Mouse (Mus musculus) frontal cortex, adult 2 months (tissue): Measurements from ENCODE around the gene Tsen54. TPM values are rescaled to one million over a fixed set of nuclear protein-coding genes. Genes with fewer than 3 reads are reported as not detected.
A peak's percentile ranks its signal among the peaks of the same experiment; 100 is the strongest.

ENCODE experiments used
- DNase-seq, 2 experiments: peaks; one replicate each; pipeline ENCODE4 v3.0.0; 2022; ENCODE audit warnings: low spot score in 1 of 2; ENCODE audit errors: extremely low spot score in 1 of 2
- polyA plus RNA-seq: library from polyadenylated mRNA; depleted of rRNA; stranded (reverse); fragments of >200 nt; gene quantifications from 2 replicates; pipeline ENCODE4 v1.2.3, GENCODE M21; 2012

Tsen54 gene
- polyA plus RNA-seq, 1 experiment: 15.6 TPM

DNA sequence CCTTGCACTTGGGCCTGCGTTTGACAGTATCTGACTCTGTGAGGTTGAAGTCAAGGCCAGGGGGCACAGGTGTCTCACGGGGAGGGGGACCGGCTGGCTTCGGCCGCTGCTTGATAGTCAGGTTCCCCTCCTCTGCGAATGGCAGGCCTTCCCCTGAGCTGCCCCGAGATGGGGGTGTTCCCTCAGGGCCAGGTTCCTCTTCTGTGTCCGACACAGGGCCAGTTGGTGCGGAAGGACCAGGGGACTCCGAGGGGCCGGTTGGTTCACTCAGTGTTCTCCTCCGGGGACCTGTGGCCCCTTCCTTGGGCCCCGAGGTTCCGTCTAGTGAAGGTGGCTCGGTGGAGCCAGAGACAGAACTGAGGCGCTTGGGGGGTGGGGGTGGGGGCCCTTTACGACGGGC lies 13.5 kb upstream of the Tsen54 start:
- DNase-seq: no peak

DNA sequence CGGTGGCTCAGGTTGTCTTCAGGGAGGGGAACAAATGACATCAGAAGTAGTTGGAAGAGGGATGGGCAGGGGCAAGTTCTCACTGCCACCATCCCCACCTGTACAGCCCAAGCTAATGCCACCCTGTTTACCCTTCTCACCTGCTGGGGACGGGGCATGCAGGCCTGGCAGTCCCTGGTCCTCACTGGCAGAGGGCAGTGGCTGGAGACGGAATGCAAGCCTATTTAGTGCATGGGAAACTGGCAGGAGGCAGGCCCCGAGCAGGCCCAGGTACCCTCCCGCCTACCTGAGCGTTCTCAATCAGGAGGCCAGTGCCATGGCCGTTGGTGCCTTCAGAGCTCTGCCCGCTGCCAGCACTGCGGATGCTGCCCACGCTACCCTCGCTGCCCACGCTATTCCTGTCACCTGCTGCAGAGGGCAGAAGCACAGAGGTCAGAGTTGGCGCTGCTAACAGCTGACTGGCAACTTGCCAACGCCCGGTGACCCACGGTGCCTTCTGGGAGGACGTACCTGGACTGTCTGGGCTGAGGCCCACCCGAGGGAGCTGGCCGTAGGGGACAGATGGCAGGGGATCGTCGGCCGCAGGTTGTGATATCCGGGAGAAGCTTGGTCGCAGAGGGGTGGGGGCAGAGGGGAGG lies 11.3 kb upstream of the Tsen54 start:
- no peak for DNase-seq

DNA sequence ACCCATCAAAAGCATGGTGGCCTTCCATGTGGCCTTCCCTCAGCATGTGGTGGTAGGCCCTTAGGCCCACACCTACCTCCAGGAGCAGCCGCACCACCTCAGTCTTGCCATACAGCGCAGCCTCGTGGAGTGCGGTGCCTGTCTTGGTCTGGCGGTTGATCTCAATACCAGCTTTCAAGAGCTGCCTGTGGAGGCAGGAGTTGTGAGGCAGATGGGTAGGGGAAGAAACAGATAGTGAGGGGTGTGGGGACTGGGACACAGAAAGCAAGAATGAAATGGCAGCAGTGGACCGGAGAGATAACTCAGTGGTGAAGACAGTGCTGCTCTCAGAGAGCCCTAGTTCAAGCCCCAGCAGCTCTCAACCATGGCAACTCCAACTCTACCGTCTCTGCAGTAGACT lies 9.5 kb upstream of the Tsen54 start:
- DNase-seq: no peak

DNA sequence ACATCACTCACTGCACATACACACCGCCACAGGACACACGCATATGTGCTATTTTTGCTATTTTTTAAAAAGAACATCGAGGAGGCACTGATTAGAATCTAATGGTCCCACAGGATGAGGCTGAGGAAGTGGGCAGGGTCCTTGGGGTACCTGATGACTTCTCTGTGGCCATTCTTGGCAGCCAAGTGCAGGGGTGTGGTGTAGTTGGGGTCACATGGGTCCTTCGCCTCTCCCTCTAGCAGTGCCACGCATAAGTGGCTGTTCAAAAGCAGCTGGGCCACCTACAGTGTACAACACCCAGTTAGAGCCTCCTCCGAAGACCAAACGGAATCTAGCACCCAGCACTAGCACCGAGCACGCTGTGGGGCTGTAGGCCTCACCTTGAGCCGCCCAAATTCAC lies 8.4 kb upstream of the Tsen54 start:
- no peak for DNase-seq

GRCm38 (mm10) chr11:115807306-115807705 lies 7.2 kb upstream of the Tsen54 start:
- no peak for DNase-seq

- no peak for DNase-seq
Measured at GRCm38 (mm10) chr11:115807971-115808370, 6.6 kb upstream of the Tsen54 start.

GRCm38 (mm10) chr11:115808696-115809310 lies 5.7 kb upstream of the Tsen54 start:
- no peak for DNase-seq

GRCm38 (mm10) chr11:115809311-115809781 lies 5.2 kb upstream of the Tsen54 start:
- DNase-seq: no peak

- DNase-seq: no peak
Measured at GRCm38 (mm10) chr11:115810377-115810776, 4.1 kb upstream of the Tsen54 start.

- no peak for DNase-seq
Measured at GRCm38 (mm10) chr11:115811381-115812093, 3.0 kb upstream of the Tsen54 start.

DNA sequence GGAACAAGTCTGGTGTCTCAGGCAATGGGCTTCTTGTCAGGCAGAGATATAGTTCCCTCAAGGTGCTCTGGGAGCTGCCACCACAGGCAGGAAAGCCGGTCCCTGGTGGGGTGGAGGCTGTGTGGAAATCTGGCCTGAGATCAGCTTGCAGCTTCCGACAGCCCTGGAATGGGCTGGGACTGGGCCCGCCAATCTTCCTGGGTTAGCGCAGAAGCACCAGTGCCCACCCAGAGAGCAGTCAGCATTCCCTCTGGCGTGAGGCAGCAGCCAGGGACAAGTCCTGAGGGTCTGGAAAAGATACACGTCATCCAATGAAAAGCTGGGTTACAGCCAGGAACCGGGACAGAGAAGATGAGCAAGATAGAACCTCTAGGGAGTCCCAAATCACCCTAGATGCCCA lies 2.4 kb upstream of the Tsen54 start:
- no peak for DNase-seq

DNA sequence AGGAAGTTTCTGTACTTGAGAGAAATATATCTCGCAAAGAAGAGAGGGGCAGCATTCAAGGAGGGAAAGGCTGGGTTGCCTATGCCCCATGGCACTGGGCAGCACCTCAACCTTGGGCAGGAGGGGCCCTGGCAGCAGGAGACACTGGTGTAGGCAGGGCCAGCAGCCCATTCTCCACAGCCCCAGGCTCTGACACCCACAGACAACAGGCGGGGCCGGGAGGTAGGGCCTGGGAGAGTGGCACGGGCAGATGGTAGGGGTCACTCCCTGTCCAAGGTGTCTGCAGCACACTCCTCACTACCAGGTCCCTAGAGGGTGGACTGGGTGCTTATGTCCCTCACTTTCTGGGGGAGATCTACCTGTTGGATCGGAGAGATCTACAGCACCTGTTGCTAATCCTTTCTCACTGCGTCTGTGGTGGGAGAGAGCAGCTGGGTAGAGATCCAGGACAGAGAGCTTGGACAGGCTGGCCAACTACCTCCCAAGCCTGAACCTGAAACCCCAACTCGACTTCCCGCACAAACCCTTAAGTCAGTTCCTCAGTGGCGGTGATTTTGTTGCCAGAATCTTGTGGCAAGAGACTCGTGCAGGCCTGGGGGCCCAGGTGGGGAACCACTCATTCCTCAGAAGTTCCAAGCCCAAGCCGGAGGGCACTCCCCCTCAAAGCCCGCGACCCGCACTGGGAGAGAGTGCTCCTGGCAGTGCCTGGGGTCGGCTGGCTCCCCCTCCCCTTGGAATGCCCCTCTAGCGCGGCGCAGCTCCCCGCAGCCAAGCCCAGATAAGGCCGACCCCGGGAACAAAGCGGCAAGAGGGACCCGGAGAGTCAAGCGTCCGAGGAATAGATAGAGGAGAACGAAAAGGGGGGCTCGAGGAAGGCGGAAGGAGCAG lies 1.7 kb upstream of the Tsen54 start:
- no peak for DNase-seq

DNA sequence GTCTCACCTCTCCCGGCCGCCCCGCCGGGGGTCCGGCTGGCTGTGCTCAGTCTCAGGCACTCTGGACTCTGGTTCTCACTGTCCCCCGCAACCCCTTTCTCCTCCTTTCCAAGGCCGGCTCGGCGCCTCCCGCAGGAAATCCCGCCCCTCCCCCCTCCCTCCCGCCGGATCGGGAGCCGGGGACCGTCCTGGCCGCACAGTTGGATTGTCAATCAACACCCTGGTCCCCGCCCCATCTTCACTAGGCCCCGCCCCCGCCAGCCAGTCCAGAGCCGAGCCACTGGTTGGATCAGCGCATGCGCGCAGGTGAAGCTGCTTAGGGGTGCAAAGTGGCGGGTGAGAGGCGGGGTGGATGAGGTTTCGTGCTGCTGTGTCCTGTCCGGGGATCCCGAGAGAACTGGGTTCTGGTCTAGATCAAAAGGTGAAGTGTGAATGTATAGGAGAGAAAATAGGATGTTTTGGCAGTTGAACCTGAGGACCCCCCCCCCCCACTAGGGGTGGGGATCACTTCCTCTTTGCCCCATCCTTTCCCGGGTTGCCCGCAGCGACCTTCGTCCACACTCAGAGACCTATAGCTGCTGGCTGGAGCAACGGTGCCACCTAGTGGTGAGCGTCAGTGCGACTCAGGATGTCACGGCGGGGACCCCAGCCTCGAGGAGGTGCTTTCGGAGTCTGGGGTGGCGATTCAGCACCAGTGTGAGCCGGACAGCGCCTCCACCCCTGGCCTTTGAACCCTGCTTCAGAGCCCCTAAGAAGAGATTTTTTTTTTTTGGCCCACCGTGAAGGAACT lies 822 bp upstream of the Tsen54 start, which contains the start of gene Caskin2:
Gene Caskin2, minus strand, starts transcription at position 133 of the 790 bp plus-strand sequence.
- peak; percentile 70 to 92 for DNase-seq

DNA sequence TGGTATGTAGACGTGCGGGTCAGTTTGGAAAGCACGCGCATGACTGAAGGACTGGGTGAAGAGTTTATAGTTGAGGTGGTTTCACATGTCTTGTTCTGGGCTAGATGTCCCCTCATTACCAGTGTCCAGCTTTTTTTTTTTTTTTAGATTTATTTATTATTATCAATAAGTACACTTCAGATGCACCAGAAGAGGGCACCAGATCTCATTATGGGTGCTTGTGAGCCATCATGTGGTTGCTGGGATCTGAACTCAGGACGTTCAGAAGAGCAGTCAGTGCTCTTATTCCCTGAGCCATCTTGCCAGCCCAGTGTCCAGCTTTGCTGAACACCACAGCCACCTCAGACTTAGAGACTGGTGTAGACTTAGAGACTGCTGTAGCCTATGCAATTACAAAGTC lies 2.8 kb downstream of the Tsen54 start:
- no peak for DNase-seq

- DNase-seq: no peak
Measured at GRCm38 (mm10) chr11:115819915-115820623, 5.5 kb downstream of the Tsen54 start.

DNA sequence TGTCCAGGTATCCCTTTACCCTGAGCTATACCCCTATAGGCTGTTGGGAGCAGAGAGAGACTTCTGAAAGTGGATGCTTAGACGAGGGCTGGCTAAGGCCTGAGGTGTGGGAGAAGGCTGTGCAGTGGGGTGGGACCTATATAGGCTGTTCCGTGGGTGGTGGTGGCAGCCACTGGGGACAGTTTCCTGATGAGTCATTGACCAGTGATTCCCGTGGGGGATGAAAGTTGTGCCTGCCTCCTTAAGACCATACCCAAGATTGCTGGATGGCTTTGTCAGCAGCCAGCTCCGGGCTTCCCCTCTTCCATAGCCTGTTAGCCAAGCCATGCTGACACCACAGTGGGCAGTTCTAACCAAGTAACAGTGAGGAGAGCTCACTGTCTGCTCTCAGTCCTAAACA lies 6.5 kb downstream of the Tsen54 start:
- DNase-seq: no peak

DNA sequence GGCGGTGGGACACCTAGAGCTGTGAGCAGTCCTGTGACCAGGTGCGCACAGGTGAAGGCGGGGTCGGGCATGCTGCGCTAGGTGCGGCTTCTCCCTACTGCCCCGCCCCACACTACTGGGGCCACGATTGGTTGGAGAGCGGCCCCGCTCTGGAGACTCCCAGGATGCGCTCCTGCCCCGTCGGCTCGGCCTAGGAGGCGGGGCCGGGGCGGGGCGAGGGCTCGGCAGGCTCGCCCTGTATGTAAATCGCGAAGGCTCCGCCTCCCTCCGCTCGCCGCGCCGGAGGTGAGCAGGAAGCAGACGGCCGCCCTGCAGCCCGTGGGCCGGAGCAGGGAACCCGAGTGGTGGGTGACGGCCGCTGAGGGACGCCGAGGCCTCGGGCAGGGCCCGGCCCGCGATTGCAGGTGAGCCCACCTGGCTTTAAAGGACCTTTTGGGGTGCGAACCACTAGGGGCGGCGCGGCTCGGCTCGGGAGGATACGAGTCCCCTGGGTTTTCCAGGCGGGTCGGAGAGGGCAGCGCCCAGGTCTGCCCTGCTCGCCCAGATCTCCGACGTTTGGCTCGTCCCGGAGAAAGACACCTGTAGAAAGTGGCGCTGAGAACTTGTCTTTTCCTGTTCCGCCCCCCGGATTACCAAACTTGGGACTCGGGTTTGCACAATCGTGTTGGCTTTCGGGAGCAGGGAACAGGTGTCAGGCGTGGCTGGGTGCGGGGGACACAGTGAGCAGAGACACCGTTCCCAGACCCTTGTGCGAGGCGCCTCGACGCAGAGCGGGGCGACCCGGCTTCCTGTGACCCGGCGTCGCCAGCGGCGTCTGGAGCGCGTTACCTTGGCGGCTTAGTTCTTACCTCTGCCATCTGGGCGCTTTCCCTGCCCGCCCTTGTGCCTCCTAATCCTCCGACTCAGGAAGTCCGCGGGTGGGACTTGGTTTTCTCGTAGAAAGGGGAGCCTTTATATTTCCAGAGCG lies 9.5 kb downstream of the Tsen54 start, which contains the start of gene Llgl2:
Gene Llgl2, plus strand, starts transcription at position 276 of the 967 bp plus-strand sequence.
- peak in 1 of 2 experiments; percentile 59 for DNase-seq

GRCm38 (mm10) chr11:115824813-115825212 lies 10.3 kb downstream of the Tsen54 start:
- no peak for DNase-seq
